Mouse (Mus musculus) retina, adult 2 months (tissue): Measurements from ENCODE around the gene Thap11.
A peak's percentile ranks its signal among the peaks of the same experiment; 100 is the strongest.
"Not testable (repeated sequence)": the region's sequence is repeated elsewhere in the genome, so short reads cannot be mapped to it uniquely, and the experiment has no call there.

Experiments used
- DNase-seq: peaks from one replicate; pipeline ENCODE4 v3.0.0-alpha.2; 2012; ENCODE audit warnings: low read depth, low spot score

Thap11 gene

GRCm38 (mm10) chr8:105854715-105855216 is at the start of gene Thap11:
Gene Thap11 (plus strand): TSS chr8:105855132.
- peak; percentile 84 for DNase-seq

GRCm38 (mm10) chr8:105805346-105805745 is 49.6 kb upstream of the Thap11 start:
- no peak for DNase-seq

GRCm38 (mm10) chr8:105805964-105806363 is 49.0 kb upstream of the Thap11 start:
- no peak for DNase-seq

DNA sequence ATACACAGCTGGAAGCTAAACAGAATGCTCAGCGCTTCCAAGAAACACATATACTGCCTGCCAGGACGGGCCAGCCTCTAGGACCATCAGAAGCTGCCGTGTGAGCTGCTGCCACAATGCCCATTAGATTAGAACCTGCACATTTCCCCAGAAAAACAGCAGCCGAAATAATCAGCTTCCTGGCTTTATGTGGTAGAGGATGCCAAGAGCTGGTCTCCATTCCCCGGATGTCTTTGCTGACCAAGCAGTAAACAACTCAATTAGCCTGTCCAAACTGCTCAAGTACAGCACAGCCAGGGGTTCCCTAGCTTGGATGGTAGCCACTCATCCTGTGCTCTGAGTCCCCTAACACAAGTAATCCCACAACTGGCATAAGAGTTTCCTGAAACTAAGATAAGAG is 47.2 kb upstream of the Thap11 start:
- no peak for DNase-seq

DNA sequence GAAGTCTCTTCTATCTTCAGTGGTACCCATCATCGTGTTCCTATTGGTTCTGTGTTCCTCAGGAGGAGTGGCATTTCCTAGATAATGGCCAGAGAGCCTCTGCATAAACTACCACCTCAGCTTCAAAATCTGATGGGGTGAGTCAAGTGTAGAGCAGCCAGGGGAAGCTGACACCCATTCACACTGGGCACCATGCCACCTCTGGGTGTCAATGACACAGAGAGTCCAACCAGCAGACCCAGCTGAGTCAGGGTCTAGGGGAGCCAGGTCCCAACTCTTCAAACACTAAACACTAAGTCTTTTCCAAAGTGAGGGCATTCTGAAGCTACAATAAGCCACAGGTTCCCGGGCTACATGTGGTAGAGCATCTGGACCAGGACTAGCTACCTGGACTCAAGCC is 46.5 kb upstream of the Thap11 start:
- no peak for DNase-seq

DNA sequence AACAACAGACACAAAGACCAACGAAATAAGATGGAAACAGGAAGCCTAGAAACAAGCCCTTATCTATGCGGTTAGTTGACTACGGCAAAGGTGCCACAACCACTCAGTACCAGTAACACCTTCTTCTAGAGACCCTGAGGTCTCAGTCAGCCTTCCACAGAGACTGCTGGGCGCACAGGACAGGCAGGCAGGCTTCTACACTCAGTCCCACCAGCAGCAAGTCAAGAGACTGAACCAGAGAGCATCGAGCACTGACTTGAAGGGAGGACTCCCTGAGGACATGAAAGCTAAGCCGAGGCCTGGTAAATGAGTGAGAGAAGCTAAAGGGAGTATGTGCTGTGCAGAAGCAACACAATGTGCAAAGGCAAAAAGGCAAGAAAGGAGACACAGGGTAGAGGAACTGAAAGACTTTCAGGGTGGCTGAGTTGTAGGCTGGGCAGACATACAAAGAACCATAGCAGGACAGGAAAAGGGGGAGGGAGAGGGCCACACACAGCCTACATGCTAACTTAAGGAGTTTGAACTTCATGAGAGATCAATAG is 44.6 kb upstream of the Thap11 start:
- no peak for DNase-seq

DNA sequence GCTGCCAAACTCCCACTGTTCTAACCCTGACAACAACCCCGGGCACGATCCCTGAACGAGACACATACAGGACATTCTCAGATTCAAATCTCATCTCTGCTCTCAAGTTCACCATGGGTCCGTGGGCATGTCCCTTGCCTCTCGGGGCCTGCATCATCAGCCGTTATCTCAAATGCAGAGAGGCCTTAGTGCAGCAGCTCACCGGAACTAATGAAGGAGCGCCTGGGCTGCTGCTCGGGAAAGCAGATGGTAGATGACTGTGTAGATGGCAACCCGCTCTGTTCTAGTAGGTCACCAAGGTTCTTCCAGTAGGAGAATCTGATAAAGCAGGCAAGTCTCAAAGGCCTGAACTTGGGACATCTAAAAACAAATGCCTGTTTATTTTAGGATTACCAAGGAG is 43.9 kb upstream of the Thap11 start:
- DNase-seq = no peak

GRCm38 (mm10) chr8:105811543-105811942 is 43.4 kb upstream of the Thap11 start:
- DNase-seq = no peak

GRCm38 (mm10) chr8:105812511-105812910 is 42.4 kb upstream of the Thap11 start:
- no peak for DNase-seq

DNA sequence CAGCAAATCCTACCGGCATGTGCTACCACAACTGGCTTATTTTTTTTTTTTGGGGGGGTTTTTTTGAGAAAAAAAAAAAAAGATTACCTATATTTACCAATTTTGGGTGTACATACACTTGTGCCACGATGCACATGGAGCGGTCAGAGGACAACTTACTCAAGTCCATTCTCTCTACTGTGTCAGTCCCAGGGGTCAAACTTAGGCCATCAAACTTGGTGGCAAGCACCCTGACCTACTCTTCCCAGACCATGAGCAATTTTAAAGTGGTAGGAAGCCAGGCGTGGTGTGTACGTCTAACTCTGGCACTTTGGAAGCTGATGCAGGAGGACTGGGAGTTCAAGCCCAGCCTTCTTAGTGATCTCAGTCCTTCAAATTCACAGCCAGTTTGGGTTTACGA is 41.7 kb upstream of the Thap11 start:
- no peak for DNase-seq

- DNase-seq = no peak
These were observed 35.3 kb upstream of the Thap11 start for GRCm38 (mm10) chr8:105819659-105820058.

DNA sequence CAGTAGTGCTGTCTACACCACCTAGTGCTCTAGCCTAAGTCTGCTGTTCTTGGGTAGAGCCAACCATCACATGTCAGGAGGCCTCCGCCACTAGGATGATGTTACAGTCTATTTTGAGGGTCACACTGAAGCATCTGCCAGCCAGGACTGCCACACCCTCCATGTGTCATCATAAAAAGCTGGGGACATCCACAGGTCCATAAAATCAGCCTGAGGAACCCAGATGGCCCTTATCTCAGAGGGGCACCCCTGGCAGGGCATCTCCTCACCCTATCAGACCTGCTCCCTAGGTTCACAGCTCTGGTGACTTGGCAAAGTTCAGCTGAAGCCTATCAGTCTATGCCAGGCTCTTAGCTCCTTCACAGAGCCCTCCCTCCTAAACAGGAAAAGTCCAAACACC is 34.0 kb upstream of the Thap11 start:
- DNase-seq = no peak

DNA sequence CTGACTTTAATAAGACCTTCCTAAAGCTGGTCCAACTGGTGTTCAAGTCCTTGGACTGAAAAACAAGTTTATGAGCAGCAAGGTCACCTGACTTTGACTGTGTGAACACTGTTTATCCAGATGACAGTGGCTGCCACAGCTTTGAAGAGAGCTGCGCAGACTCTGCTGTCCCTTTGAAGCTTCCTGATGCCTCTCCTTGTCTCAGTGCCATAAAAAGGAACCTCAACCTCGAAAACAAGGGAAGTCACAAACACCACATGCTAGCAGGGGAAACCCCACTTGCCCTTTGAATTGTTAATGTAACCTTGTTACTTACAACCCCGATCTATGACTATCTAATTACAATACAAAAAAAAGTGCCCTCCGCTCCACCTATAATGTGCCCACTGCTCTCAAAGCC is 29.4 kb upstream of the Thap11 start:
- DNase-seq = no peak

DNA sequence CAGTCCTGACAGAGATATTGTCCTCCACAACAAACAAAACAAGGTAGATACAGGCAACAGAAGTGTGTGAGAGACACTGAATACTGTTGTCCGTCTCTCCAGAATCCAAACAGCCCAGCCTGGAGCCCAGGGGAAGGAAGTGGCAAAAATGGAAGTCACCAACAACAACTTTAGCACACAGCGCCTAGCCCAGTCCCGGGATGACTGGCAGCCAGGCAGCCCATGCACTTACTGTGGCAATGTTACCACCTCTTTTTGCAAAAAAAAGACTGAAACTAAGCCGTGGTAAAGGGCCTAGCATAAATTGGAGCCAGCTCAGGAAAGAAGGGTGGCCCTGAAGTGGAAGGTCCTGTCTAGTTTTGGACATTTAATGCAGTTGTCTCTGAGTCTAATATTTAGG is 28.6 kb upstream of the Thap11 start:
- DNase-seq = no peak

GRCm38 (mm10) chr8:105826861-105827848 is 27.8 kb upstream of the Thap11 start, which contains the start of the genes Ranbp10 and Tsnaxip1:
Gene Ranbp10 (minus strand): TSS chr8:105827350.
Gene Tsnaxip1 (plus strand): TSS chr8:105827731.
- DNase-seq = peak; percentile 96

DNA sequence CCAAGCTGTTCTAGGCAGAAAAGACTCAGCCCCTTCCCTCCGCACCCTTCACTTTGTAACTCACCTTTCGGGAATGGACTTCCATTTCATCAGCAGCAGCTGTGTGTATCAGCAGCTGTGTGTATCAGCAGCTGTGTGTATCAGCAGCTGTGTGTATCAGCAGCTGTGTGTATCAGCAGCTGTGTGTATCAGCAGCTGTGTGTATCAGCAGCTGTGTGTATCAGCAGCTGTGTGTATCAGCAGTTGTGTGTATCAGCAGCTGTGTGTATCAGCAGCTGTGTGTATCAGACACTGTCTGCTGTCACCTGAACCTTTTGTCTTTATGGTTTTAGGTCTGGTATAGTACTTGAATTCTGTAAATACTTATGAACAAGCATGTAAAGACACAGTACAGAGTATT is 21.2 kb upstream of the Thap11 start:
- DNase-seq = not testable (repeated sequence)

DNA sequence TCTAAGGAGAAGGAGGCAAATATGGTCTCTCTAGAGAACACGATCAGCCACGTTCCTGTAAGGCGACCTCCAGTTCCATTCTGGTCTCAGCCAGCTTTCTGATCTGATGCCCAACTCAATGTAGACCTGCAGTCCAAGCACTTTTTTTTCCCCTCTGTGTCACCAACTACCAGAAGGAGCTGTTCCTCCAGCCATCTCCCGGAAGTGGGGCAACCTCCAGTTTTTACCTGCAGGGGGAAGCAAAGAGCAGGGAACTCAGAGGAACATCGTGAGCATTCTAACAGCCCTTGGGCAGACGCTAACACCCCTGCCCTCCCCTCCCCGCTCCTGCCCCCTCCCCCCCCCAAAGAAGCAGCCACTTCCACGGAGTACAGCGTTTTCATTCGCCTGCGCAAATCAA is 19.6 kb upstream of the Thap11 start:
- no peak for DNase-seq

DNA sequence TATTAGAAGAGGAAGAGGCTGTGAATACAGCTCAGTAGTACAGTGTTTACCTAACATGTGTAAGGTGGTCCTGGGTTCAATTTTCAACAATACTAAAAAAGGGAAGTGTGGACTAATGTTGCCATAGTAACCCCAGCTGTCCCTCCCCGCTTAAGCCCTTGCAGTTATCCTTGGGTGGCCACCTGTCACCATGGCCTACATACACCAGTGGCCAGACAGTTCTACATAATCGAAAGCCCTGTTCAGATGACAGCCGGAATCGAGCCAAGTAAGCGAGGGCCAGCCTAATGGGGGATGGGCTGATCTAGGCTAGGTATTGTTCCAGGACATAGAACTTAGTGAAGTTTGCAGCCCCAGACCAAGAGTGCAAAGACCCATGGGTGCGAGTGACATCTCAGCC is 17.9 kb upstream of the Thap11 start:
- no peak for DNase-seq

DNA sequence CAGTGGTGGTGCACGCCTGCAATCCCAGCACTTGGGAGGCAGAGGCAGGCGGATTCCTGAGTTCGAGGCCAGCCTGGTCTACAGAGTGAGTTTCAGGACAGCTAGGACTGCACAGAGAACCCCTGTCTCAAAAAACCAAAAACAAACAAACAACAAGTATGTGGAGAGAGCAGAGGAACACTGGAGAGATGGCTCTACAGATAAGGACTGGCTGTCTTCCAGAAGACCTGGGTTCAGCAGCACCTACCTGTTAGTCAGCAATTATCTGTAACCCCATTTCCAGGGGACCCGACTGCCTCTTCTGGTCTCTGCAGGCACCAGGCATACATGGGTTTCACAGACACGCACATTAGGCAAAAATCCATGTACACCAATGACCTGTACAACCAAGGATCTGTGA is 15.7 kb upstream of the Thap11 start:
- no peak for DNase-seq

GRCm38 (mm10) chr8:105846678-105847077 is 8.3 kb upstream of the Thap11 start:
- no peak for DNase-seq

DNA sequence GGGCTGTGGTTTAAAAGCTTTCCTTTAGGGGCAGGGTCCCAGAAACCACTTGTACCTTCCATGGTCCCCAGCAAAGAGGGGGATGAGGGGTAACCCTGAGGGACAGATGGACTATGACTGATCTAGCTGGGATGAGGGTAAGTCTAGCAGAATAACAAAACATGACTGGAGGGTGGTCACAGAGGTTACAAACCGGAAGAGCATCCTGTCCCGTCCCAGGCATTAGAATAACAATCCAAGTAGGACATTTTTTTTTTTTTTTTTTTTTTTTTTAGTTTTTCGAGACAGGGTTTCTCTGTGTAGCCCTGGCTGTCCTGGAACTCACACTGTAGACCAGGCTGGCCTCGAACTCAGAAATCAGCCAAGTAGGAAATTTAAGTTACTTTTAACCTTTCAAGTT is 4.9 kb upstream of the Thap11 start:
- no peak for DNase-seq

- no peak for DNase-seq
These were observed 4.3 kb upstream of the Thap11 start for GRCm38 (mm10) chr8:105850611-105851010.

- DNase-seq = no peak
These were observed 3.2 kb upstream of the Thap11 start for GRCm38 (mm10) chr8:105851651-105852143.
